In the genomic region with DNA sequence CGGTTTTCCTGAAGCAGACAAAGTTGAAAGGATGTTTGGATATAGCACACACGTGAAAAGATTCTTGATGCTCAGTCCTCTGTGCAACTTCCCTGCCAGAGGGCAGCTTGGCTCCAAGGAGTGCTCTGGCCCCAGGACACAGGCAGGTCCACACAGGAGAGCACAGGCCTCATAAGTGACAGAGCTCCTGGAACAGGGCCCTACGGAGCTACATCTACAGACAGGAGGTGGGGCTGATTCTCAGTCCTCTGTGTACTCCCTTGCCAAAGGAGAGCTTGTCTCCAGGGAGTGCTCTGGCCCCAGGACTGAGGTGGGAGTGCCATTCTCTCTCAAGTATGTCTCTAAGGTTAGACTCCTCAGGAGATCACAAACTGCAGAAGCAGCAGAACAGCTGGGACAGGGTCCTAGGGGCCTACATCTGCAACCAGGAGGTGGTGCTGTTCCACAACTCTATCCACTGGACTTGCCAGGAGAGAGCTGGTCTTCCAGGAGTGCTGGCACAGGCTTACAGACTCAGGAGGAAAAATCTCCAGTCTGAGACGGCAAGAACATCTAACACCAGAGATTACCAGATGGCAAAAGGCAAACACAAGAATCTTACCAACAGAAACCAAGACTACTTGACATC, we compare ENCODE assay signal across 8 mouse cellular contexts.
DNase-seq lines count a peak whose midpoint lies in the region; ATAC-seq lines count a peak whose summit lies in the region.

No protein-coding gene starts in this region.

- no peak overlapping the region for H3K9ac ChIP-seq in intestine, embryonic 14.5 days (ENCODE audit: low read length)
- no peak overlapping the region for H3K9ac ChIP-seq in intestine, embryonic 16.5 days (ENCODE audit: low read depth, low read length)
- H3K9ac ChIP-seq in hindbrain, embryonic 11.5 days (ENCODE audit: low read depth, low read length): no peak overlapping the region

- no peak overlapping the region for H3K4me2 ChIP-seq in intestine, embryonic 14.5 days (ENCODE audit: low read length)
- H3K4me2 ChIP-seq in intestine, embryonic 16.5 days (ENCODE audit: low read depth, low read length): no peak overlapping the region
- H3K4me2 ChIP-seq in hindbrain, embryonic 11.5 days (replicated peaks; ENCODE audit: low read depth, low read length): no peak overlapping the region

- DNase-seq in intestine, embryonic 14.5 days (ENCODE audit: low spot score): peak; percentile 52
- peak; percentile 60 for DNase-seq in ES-CJ7 (ENCODE audit: low read depth, low spot score)
- DNase-seq in cerebellum, postnatal 25 days: peak; percentile 31 to 41
- DNase-seq in hindbrain, embryonic 11.5 days (ENCODE audit: low spot score): peak; percentile 62
- no peak for DNase-seq in c-Kit-positive CD71-positive TER-119-positive erythroid progenitor cells, embryonic 14.5 days (ENCODE audit: low spot score)
- no peak for DNase-seq in thymus, postnatal 36 days

- no peaks in the 10 kb centered on the region for H3K36me3 ChIP-seq in intestine, embryonic 14.5 days (ENCODE audit: control insufficient read depth, insufficient read depth, low read length)
- no peaks in the 10 kb centered on the region for H3K36me3 ChIP-seq in intestine, embryonic 16.5 days (ENCODE audit: control insufficient read depth, insufficient read depth, low read length)
- no peaks in the 10 kb centered on the region for H3K36me3 ChIP-seq in hindbrain, embryonic 11.5 days (ENCODE audit: control insufficient read depth, insufficient read depth, low read length)

- WGBS in intestine, embryonic 14.5 days: 58% methylated on average over 4 of the region's 4 CpGs
- WGBS in intestine, embryonic 16.5 days: 46% methylated on average over 4 of the region's 4 CpGs
- WGBS in hindbrain, embryonic 11.5 days: 75% methylated on average over 4 of the region's 4 CpGs

- no peaks in the 10 kb centered on the region for H3K9me3 ChIP-seq in intestine, embryonic 14.5 days (ENCODE audit: control insufficient read depth, low read length)
- no peaks in the 10 kb centered on the region for H3K9me3 ChIP-seq in intestine, embryonic 16.5 days (ENCODE audit: control insufficient read depth, low read length)
- no peaks in the 10 kb centered on the region for H3K9me3 ChIP-seq in hindbrain, embryonic 11.5 days (ENCODE audit: control insufficient read depth, low read length)

- ATAC-seq in intestine, embryonic 14.5 days (replicated peaks; ENCODE audit: low FRiP score, low TSS enrichment, low read depth): no peak
- ATAC-seq in intestine, embryonic 16.5 days: no peak
- ATAC-seq in hindbrain, embryonic 11.5 days (ENCODE audit: low FRiP score): peak; percentile 80
- ATAC-seq in megakaryocyte-erythroid progenitor cell, adult 5-6 weeks (replicated peaks; ENCODE audit: low FRiP score, low TSS enrichment, poor library complexity, severe bottlenecking): peak; percentile 71; the same call in 1 of the 2 replicates

- no peaks in the 10 kb centered on the region for H3K27me3 ChIP-seq in intestine, embryonic 14.5 days (replicated peaks; ENCODE audit: control insufficient read depth, insufficient read depth, low read length)
- no peaks in the 10 kb centered on the region for H3K27me3 ChIP-seq in intestine, embryonic 16.5 days (replicated peaks; ENCODE audit: control insufficient read depth, insufficient read depth, low read length)
- no peaks in the 10 kb centered on the region for H3K27me3 ChIP-seq in hindbrain, embryonic 11.5 days (ENCODE audit: control insufficient read depth, insufficient read depth, low read length)

- H3K27ac ChIP-seq in intestine, embryonic 14.5 days (ENCODE audit: low read depth): no peak overlapping the region
- no peak overlapping the region for H3K27ac ChIP-seq in intestine, embryonic 16.5 days (ENCODE audit: low read length)
- H3K27ac ChIP-seq in hindbrain, embryonic 11.5 days (ENCODE audit: low read depth, low read length): no peak overlapping the region

- H3K4me3 ChIP-seq in intestine, embryonic 14.5 days (ENCODE audit: low read depth, low read length): no peak overlapping the region
- H3K4me3 ChIP-seq in intestine, embryonic 16.5 days (ENCODE audit: low read length): no peak overlapping the region
- no peak overlapping the region for H3K4me3 ChIP-seq in hindbrain, embryonic 11.5 days (ENCODE audit: low read depth, low read length)

- H3K4me1 ChIP-seq in intestine, embryonic 14.5 days (replicated peaks; ENCODE audit: control insufficient read depth, insufficient read depth, low read length): no peaks in the 10 kb centered on the region
- H3K4me1 ChIP-seq in intestine, embryonic 16.5 days (ENCODE audit: control insufficient read depth, insufficient read depth, low read length): no peaks in the 10 kb centered on the region
- H3K4me1 ChIP-seq in hindbrain, embryonic 11.5 days (replicated peaks; ENCODE audit: control insufficient read depth, insufficient read depth, low read length): no peaks in the 10 kb centered on the region

Comparison
In these comparisons a context has a peak if more than half of its experiments do, and no peak if none do; other contexts are left out.
1. ATAC-seq: peak in hindbrain, embryonic 11.5 days (single experiment) and megakaryocyte-erythroid progenitor cell, adult 5-6 weeks (single experiment); none in intestine, embryonic 14.5 days (single experiment) and intestine, embryonic 16.5 days (single experiment).
2. DNase-seq: peak in intestine, embryonic 14.5 days (single experiment), ES-CJ7 (single experiment), cerebellum, postnatal 25 days (2 of 2) and hindbrain, embryonic 11.5 days (single experiment); none in c-Kit-positive CD71-positive TER-119-positive erythroid progenitor cells, embryonic 14.5 days (single experiment) and thymus, postnatal 36 days (0 of 2).